Mouse (Mus musculus): Measurements from ENCODE around the gene Dtl.

GRCm38 (mm10) chr1:191541619-191542018 is 33.7 kb downstream of the Dtl start:
- no peak for TF ChIP-seq POLR2A (IDR thresholded peaks at IDR 0.05; ENCODE audit: control insufficient read depth, low read depth, low read length)
- no peak for TF ChIP-seq CTCF (IDR thresholded peaks at IDR 0.05; ENCODE audit: control insufficient read depth, insufficient read depth, insufficient replicate concordance, low read depth, low read length)

Data from testis, adult 2 months (tissue).